Mouse (Mus musculus): ENCODE measurements around the gene Ermn.

GRCm38 (mm10) chr2:58055383-58055782 lies 2.7 kb upstream of the Ermn start:
- peak; percentile 86 for TF ChIP-seq CTCF (IDR thresholded peaks at IDR 0.05; ENCODE audit: low read depth)
- TF ChIP-seq EP300 (IDR thresholded peaks at IDR 0.05; ENCODE audit: low read depth), result no peak
